Mouse (Mus musculus): Measurements from ENCODE around the gene 4921536K21Rik. TPM values are rescaled to one million over a fixed set of nuclear protein-coding genes. Genes with fewer than 3 reads are reported as not detected.

4921536K21Rik gene
- total and polyA plus RNA-seq, 3 experiments: 0.08 to 0.40 TPM; not detected in 1

- peaks cover 11 to 26% of the 10 kb centered on the region in 2 experiments for H3K27me3 ChIP-seq (ENCODE audit: control insufficient read depth in 1 of 2, insufficient read depth in 2 of 2, low read length in 2 of 2)
- H3K4me1 ChIP-seq (ENCODE audit: control insufficient read depth in 1 of 2, insufficient read depth in 2 of 2, low read length in 2 of 2): peaks cover 0 to 16% of the 10 kb centered on the region in 2 experiments; a peak in 3 of 4 replicates
- no peak overlapping the region for H3K9ac ChIP-seq (ENCODE audit: control insufficient read depth, low read depth, low read length, poor library complexity, severe bottlenecking)
- H3K27ac ChIP-seq (ENCODE audit: control insufficient read depth, low read depth, low read length): no peak overlapping the region
- H3K79me2 ChIP-seq (ENCODE audit: control insufficient read depth, insufficient read depth, low read length, poor library complexity): no peaks in the 10 kb centered on the region; the same call in 1 of the 2 replicates
- no peak for DNase-seq (ENCODE audit: low read depth, low spot score)
- no peak overlapping the region for H3K4me3 ChIP-seq (ENCODE audit: control insufficient read depth in 1 of 2, insufficient read depth in 1 of 2, low read depth in 2 of 2, low read length in 2 of 2)
- TF ChIP-seq POLR2A (IDR thresholded peaks at IDR 0.05; ENCODE audit: control insufficient read depth in 1 of 2, insufficient read depth in 1 of 2, low read depth in 1 of 2, low read length in 2 of 2, poor library complexity in 1 of 2): no peak
- no peak for TF ChIP-seq USF1 (IDR thresholded peaks at IDR 0.05; ENCODE audit: low read depth, low read length)
- TF ChIP-seq CHD1 (IDR thresholded peaks at IDR 0.05; ENCODE audit: low read depth, low read length): no peak
- TF ChIP-seq ETS1 (IDR thresholded peaks at IDR 0.05; ENCODE audit: low read depth, low read length): no peak
- no peak for TF ChIP-seq MAFK (IDR thresholded peaks at IDR 0.05; ENCODE audit: borderline replicate concordance, low read depth, low read length)
- no peak for TF ChIP-seq EP300 (IDR thresholded peaks at IDR 0.05; ENCODE audit: low read depth in 1 of 2, low read length in 2 of 2)
- no peak for TF ChIP-seq MAZ (IDR thresholded peaks at IDR 0.05; ENCODE audit: low read depth, low read length)
- TF ChIP-seq BHLHE40 (IDR thresholded peaks at IDR 0.05; ENCODE audit: borderline replicate concordance, low read depth, low read length): no peak
- TF ChIP-seq POLR2AphosphoS2 (IDR thresholded peaks at IDR 0.05; ENCODE audit: low read length): no peak
- no peak for TF ChIP-seq MYC (IDR thresholded peaks at IDR 0.05; ENCODE audit: low read depth, low read length)
- no peak for TF ChIP-seq MEF2A (IDR thresholded peaks at IDR 0.05; ENCODE audit: extremely low read depth, insufficient replicate concordance, low read depth, low read length, poor library complexity, severe bottlenecking)
- TF ChIP-seq POLR2AphosphoS5 (IDR thresholded peaks at IDR 0.05; ENCODE audit: borderline replicate concordance, low read depth, low read length): no peak
- TF ChIP-seq ELF1 (IDR thresholded peaks at IDR 0.05; ENCODE audit: low read depth, low read length): no peak
- TF ChIP-seq KAT2A (conservative IDR thresholded peaks at IDR 0.05; ENCODE audit: low read depth, low read length): no peak
- TF ChIP-seq NRF1 (IDR thresholded peaks at IDR 0.05; ENCODE audit: insufficient read depth, low read depth, low read length, poor library complexity, severe bottlenecking): no peak
- no peak for TF ChIP-seq CTCF (IDR thresholded peaks at IDR 0.05 in 2 of 3, conservative IDR thresholded peaks at IDR 0.05 in 1 of 3; ENCODE audit: control insufficient read depth in 1 of 3, insufficient read depth in 1 of 3, low read depth in 2 of 3, low read length in 3 of 3, poor library complexity in 1 of 3, severe bottlenecking in 1 of 3)
- no peak for TF ChIP-seq SMC3 (IDR thresholded peaks at IDR 0.05; ENCODE audit: low read depth, low read length)
- TF ChIP-seq HCFC1 (IDR thresholded peaks at IDR 0.05; ENCODE audit: low read depth, low read length): no peak
- TF ChIP-seq SIN3A (IDR thresholded peaks at IDR 0.05; ENCODE audit: low read length): no peak
- peaks cover 0 to 12% of the 10 kb centered on the region in 2 experiments; a peak in 2 of 4 replicates for H3K36me3 ChIP-seq (ENCODE audit: control insufficient read depth in 1 of 2, insufficient read depth in 2 of 2, low read length in 2 of 2)
- H3K9me3 ChIP-seq (replicated peaks; ENCODE audit: insufficient read depth, low read length): no peaks in the 10 kb centered on the region
These were observed 40.2 kb upstream of the 4921536K21Rik start for GRCm38 (mm10) chr11:3935135-3935534.

GRCm38 (mm10) chr11:3933756-3934285 is 38.9 kb upstream of the 4921536K21Rik start:
- H3K79me2 ChIP-seq (ENCODE audit: control insufficient read depth, insufficient read depth, low read length, poor library complexity): no peaks in the 10 kb centered on the region; the same call in 1 of the 2 replicates
- H3K36me3 ChIP-seq (ENCODE audit: control insufficient read depth in 1 of 2, insufficient read depth in 2 of 2, low read length in 2 of 2): peaks cover 0 to 14% of the 10 kb centered on the region in 2 experiments; a peak in 2 of 4 replicates
- H3K27ac ChIP-seq (ENCODE audit: control insufficient read depth, low read depth, low read length): no peak overlapping the region
- no peak overlapping the region for H3K4me3 ChIP-seq (ENCODE audit: control insufficient read depth in 1 of 2, insufficient read depth in 1 of 2, low read depth in 2 of 2, low read length in 2 of 2)
- DNase-seq (ENCODE audit: low read depth, low spot score): no peak
- H3K9ac ChIP-seq (ENCODE audit: control insufficient read depth, low read depth, low read length, poor library complexity, severe bottlenecking): no peak overlapping the region
- H3K4me1 ChIP-seq (ENCODE audit: control insufficient read depth in 1 of 2, insufficient read depth in 2 of 2, low read length in 2 of 2): peaks cover 0 to 21% of the 10 kb centered on the region in 2 experiments; a peak in 3 of 4 replicates
- TF ChIP-seq KAT2A (conservative IDR thresholded peaks at IDR 0.05; ENCODE audit: low read depth, low read length) (no peak), GATA1 (IDR thresholded peaks at IDR 0.05; ENCODE audit: low read depth, low read length) (no peak), POLR2AphosphoS5 (IDR thresholded peaks at IDR 0.05; ENCODE audit: borderline replicate concordance, low read depth, low read length) (no peak), RCOR1 (IDR thresholded peaks at IDR 0.05; ENCODE audit: low read depth, low read length) (no peak), ETS1 (IDR thresholded peaks at IDR 0.05; ENCODE audit: low read depth, low read length) (no peak), HCFC1 (IDR thresholded peaks at IDR 0.05; ENCODE audit: low read depth, low read length) (no peak), ELF1 (IDR thresholded peaks at IDR 0.05; ENCODE audit: low read depth, low read length) (no peak), ZC3H11A (IDR thresholded peaks at IDR 0.05; ENCODE audit: low read depth, low read length) (no peak), GABPA (IDR thresholded peaks at IDR 0.05; ENCODE audit: low read depth, low read length) (no peak), MAZ (IDR thresholded peaks at IDR 0.05; ENCODE audit: low read depth, low read length) (no peak), NELFE (IDR thresholded peaks at IDR 0.05; ENCODE audit: low read depth, low read length) (no peak), USF1 (IDR thresholded peaks at IDR 0.05; ENCODE audit: low read depth, low read length) (no peak), CHD2 (IDR thresholded peaks at IDR 0.05; ENCODE audit: low read length) (no peak), TBP (IDR thresholded peaks at IDR 0.05; ENCODE audit: low read depth, low read length) (no peak), USF2 (IDR thresholded peaks at IDR 0.05; ENCODE audit: borderline replicate concordance in 1 of 2, insufficient read depth in 1 of 2, low read depth in 1 of 2, low read length in 2 of 2) (no peak), ZKSCAN1 (IDR thresholded peaks at IDR 0.05; ENCODE audit: low read depth, low read length) (no peak), JUND (IDR thresholded peaks at IDR 0.05; ENCODE audit: low read depth, low read length) (no peak), E2F4 (IDR thresholded peaks at IDR 0.05; ENCODE audit: borderline replicate concordance, low read depth, low read length) (no peak)
- H3K27me3 ChIP-seq (ENCODE audit: control insufficient read depth in 1 of 2, insufficient read depth in 2 of 2, low read length in 2 of 2): peaks cover 3 to 20% of the 10 kb centered on the region in 2 experiments
- no peaks in the 10 kb centered on the region for H3K9me3 ChIP-seq (replicated peaks; ENCODE audit: insufficient read depth, low read length)

Data from MEL (cell line).